Mouse (Mus musculus) MEL-GATA-1-ER (cell line): ENCODE data around the gene Ehmt1.

ENCODE experiments used
- DNase-seq: peaks from one replicate; pipeline ENCODE4 v3.0.0-alpha.2; 2012; ENCODE audit warnings: low read depth; ENCODE audit errors: extremely low read depth

Gene Ehmt1

GRCm38 (mm10) chr2:24918930-24919838 lies at the start of gene Ehmt1:
Gene Ehmt1 (minus strand): TSS chr2:24919614.
- DNase-seq = peak; percentile 68

- peak; percentile 71 for DNase-seq
Measured at GRCm38 (mm10) chr2:24962304-24963000, 43.0 kb upstream of the Ehmt1 start, which contains the start of gene Dph7. Gene Dph7 (plus strand): TSS chr2:24962400.

- DNase-seq = no peak
Measured at GRCm38 (mm10) chr2:24960910-24961309, 41.5 kb upstream of the Ehmt1 start.

GRCm38 (mm10) chr2:24952537-24953055 lies 33.2 kb upstream of the Ehmt1 start:
- peak; percentile 78 for DNase-seq

- no peak for DNase-seq
Measured at GRCm38 (mm10) chr2:24950189-24950535, 30.7 kb upstream of the Ehmt1 start.

GRCm38 (mm10) chr2:24949421-24950188 lies 30.2 kb upstream of the Ehmt1 start, which contains the start of gene Zmynd19:
Gene Zmynd19 (plus strand): TSS chr2:24949792.
- peak; percentile 81 for DNase-seq

GRCm38 (mm10) chr2:24944304-24944703 lies 24.9 kb upstream of the Ehmt1 start:
- peak; percentile 39 for DNase-seq

GRCm38 (mm10) chr2:24942092-24942491 lies 22.7 kb upstream of the Ehmt1 start:
- DNase-seq = no peak

GRCm38 (mm10) chr2:24935057-24935796 lies 15.8 kb upstream of the Ehmt1 start, which contains the start of gene Arrdc1:
Gene Arrdc1 (minus strand): TSS chr2:24935252.
- DNase-seq = peak; percentile 81

- no peak for DNase-seq
Measured at GRCm38 (mm10) chr2:24934441-24934963, 15.1 kb upstream of the Ehmt1 start.

GRCm38 (mm10) chr2:24929593-24929992 lies 10.2 kb upstream of the Ehmt1 start:
- DNase-seq = no peak

- DNase-seq = no peak
Measured at GRCm38 (mm10) chr2:24929119-24929518, 9.7 kb upstream of the Ehmt1 start.

GRCm38 (mm10) chr2:24927810-24928479 lies 8.5 kb upstream of the Ehmt1 start:
- no peak for DNase-seq

- DNase-seq = no peak
Measured at GRCm38 (mm10) chr2:24926965-24927358, 7.5 kb upstream of the Ehmt1 start.

- DNase-seq = peak; percentile 70
Measured at GRCm38 (mm10) chr2:24926345-24926964, 7.0 kb upstream of the Ehmt1 start.

- DNase-seq = no peak
Measured at GRCm38 (mm10) chr2:24925284-24925683, 5.9 kb upstream of the Ehmt1 start.

GRCm38 (mm10) chr2:24923561-24923960 lies 4.1 kb upstream of the Ehmt1 start:
- no peak for DNase-seq

- no peak for DNase-seq
Measured at GRCm38 (mm10) chr2:24919839-24920175, 393 bp upstream of the Ehmt1 start.

GRCm38 (mm10) chr2:24914762-24915161 lies 4.7 kb downstream of the Ehmt1 start:
- no peak for DNase-seq
